Mouse (Mus musculus) adrenal gland, adult 2 months (tissue): Measurements from ENCODE around the gene Gmeb1. TPM values are rescaled to one million over a fixed set of nuclear protein-coding genes. Genes with fewer than 3 reads are reported as not detected.
"Not testable (repeated sequence)": the region's sequence is repeated elsewhere in the genome, so short reads cannot be mapped to it uniquely, and the experiment has no call there.

Source experiments
- DNase-seq: peaks from one replicate; pipeline ENCODE4 v3.0.0; 2021
- long read RNA-seq: library from polyadenylated mRNA; stranded (forward); transcript quantifications from one replicate; pipeline ENCODE4 v2.0.0, GENCODE M21; 2021
- polyA plus RNA-seq: library from polyadenylated mRNA; depleted of rRNA; stranded (reverse); fragments of >200 nt; gene quantifications from 2 replicates; pipeline ENCODE4 v1.2.3, GENCODE M21; 2012; rRNA removed
- total RNA-seq, 2 experiments: library from RNA; stranded (reverse); gene quantifications; 2 replicates each; pipeline ENCODE4 v1.2.3; 2021

Gmeb1 gene
- total RNA-seq: 10 to 100 TPM; 16.2 to 19.5 TPM
- 8.5 and 12.2 TPM in 2 replicates for polyA plus RNA-seq
- long read RNA-seq, full-length matches to known transcripts: 1 of 3 reads
- long read RNA-seq, partial matches to known transcripts: 0 of 3 reads
- long read RNA-seq, other reads (novel, unspliced or antisense): 2 of 3 reads

DNA sequence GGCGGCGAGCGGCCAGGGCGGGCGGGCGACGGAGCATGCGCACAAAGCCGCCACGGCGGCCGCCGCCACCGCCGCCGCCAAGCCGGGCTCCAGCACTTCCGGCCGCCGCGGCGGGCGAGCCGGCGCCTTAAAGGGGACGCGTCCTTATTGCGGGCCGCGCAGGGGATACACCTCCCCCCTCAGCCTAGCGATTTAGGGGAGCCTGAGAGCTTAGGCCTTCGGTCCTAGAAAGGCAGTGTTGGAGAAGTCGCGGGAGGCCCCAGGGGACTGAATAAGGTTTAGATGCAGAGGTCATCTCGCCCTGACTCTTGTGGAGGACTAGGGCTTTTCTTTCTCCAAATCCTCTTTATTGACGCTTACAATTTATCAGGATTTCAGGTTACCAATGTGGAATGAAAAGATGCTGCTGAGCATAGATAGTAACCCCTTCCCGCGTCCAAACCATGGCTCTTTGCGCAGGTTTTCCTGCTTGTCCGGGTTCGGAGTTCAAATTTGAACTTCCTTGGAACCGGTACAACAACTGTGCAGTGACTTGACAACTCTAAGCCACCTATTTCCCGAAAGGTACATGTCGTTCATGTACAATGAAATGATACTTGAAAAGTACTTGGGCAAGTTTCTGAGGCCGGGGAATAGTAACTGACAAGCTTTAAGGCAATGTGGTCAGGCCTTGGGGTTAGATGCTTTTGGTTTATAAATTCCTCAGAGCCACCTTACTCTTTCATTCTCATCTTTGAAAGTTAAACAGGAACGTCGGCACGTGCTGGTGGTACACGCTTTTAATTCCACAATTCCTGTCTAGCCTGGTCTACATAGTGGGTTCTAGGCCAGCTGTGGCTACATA, at the start of gene Gmeb1:
TSS of gene Gmeb1 (minus strand) at position 89 of the 844 bp plus-strand sequence.
- DNase-seq: peak; percentile 88

GRCm38 (mm10) chr4:132309849-132310472, 48.6 kb upstream of the Gmeb1 start:
- DNase-seq: peak; percentile 57

DNA sequence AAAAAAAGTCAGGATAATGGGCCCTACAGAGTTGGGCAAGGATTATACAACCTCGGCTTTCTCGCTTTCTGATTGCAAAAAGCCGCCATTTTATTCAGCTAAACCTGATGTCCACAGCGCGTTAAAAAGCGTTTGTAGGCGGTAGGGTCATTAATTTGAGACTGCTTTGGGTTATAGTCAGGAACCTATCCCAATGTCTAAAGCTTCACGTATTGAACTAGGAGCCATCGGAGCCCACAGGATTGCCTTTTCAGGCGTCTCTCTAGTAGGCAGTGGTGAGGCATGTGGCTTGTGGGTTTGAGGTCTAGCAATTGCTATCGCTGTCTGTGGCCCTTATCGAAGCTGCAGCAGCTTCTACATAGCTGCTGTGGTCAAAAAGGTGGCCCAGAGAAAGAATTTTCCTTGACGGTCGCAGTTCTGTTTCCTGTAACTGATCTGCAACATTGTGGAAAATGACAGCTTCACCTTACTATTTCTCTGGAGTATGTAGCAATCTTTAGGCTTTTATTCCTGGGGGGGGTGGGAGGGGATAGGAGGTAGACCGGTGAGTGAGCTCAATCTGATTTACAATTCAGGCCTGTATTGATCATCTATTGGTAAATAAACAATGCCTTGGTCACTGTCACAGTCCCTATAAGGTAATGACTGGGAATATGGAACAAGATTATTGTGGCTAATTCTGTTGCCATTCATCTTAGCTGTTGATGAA, 47.9 kb upstream of the Gmeb1 start:
- peak; percentile 30 for DNase-seq

GRCm38 (mm10) chr4:132308437-132309139, 47.2 kb upstream of the Gmeb1 start:
- peak; percentile 93 for DNase-seq

DNA sequence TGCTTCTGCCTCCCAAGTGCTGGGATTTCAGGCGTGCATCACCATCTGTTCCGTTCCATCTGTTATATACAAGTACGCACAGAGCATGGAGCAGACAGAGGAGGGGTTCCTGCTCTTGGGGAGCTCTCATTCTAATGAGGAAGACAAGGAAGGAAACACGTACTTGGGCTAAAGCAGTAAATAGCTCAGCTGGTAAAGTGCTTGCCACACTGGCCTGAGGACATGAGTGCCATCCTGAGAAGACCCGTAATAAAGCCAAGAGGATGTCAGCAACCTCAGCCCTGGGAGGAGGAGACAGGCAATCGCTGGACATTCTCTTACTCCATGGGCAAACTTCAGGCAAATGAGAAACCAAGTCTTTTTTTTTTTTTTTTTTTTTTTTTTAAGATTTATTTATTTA, 44.6 kb upstream of the Gmeb1 start:
- DNase-seq: no peak

DNA sequence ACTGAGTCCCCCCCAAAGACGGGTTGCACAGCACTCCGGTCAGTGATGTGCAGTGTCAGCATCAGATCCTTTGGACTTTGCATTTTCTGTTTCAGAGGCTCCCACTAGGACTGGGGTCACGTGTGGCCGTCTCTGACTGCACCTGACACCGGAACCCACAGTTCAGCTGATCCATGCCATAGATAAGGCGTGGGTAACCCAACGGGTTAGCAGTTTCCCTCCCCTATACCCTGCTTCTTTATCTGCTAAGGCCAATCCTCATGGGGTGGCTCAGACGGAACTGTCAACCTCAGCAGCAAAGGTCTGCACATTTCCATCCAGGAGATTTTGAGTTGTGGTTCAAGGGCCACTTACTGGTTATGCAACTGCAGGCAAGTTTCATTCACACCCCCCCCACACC, 43.9 kb upstream of the Gmeb1 start:
- DNase-seq: no peak

- not testable (repeated sequence) for DNase-seq
Observed at GRCm38 (mm10) chr4:132303484-132303883, 42.1 kb upstream of the Gmeb1 start.

DNA sequence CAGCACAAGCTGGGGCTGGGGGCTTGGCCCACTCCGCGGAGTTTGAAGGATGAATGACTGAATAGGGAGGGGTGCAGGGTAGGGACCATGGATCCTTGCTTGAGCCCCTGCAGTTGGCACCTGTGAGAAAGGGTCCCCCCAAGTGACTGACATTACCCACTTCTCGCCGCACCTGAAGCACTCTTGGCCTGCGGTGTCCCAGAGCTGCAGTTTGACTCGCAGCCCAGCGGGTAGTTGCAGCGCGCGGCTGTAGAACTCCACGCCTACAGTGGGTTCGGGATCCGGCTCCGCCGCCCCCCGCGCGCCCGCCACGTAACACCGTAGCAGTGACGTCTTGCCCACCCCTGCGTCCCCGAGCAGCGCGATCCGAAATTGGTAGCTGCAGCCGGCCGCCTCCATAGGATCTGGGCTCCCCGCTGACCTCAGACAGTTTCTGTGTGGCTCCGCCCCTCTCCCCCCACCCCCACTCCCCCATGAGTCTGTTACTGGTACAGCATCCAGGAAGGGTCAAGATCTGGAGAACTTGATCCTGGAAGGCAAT, 41.6 kb upstream of the Gmeb1 start, which contains the start of gene Rab42:
TSS of gene Rab42 (minus strand) at position 447 of the 541 bp plus-strand sequence.
- DNase-seq: peak; percentile 66

DNA sequence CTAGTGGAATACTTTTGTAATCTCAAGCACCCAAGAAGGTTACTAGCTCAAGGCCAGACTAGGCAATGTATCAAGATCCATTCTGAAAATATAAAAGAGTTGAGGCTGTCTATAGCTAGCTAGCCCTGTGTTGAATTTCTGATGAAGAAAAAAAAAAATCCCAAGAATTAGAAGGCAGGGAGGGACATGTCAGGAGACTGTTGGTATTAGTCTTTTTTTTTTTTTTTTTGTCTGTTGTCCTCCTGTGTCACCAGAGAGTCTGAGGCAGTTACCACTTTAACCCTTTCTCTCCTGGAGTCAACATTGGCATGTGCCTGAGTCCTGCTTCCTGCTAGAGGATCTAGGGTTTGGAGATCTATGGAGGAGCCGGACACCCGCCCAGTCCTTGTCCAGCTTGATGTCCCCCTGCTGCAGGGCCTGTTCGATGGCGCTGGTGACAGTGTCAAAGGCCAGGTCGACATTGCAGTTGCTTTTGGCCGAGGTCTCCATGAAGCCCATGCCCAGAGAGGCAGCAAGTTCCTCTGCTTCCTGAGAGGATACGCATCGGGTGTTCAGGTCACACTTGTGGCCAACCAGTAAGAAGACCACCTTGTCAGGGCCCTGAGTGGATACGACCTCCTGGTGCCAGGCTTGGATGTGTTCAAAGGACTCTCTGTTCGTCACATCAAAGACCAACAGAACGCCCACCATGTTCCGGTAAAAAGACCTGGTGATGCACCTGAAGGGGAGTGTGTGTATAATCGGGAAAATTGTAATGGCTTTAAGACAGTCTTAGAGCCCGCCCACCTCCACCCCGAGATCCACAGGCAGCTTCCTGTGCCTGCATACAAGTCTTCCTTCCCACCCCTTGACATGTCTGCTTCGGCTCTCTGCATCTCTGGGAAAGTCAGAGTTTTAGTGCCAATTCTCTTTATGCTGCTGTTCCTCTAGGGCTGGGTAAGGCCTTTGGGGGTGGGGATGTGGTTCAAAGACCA, 40.9 kb upstream of the Gmeb1 start:
- no peak for DNase-seq

DNA sequence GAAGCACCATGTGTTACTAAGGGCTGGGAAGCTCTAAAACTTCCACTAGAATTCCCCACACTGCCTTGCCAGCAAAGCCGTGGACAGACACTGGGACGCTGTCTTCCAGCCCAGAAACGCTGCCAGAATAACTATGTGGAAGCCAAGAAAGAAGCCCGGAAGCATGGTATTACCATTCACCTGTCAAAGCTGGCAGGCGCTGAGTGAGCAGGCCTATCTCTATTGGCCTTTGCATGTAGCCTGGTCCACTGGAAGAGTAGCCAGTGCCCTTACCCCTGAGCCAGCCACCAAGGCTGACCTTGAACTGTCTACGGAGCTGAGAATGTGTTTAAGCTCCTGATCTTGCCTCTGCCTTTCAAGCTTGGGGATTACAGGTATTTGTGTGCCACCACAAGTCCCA, 40.1 kb upstream of the Gmeb1 start:
- peak; percentile 57 for DNase-seq

GRCm38 (mm10) chr4:132299849-132300248, 38.4 kb upstream of the Gmeb1 start:
- DNase-seq: no peak

DNA sequence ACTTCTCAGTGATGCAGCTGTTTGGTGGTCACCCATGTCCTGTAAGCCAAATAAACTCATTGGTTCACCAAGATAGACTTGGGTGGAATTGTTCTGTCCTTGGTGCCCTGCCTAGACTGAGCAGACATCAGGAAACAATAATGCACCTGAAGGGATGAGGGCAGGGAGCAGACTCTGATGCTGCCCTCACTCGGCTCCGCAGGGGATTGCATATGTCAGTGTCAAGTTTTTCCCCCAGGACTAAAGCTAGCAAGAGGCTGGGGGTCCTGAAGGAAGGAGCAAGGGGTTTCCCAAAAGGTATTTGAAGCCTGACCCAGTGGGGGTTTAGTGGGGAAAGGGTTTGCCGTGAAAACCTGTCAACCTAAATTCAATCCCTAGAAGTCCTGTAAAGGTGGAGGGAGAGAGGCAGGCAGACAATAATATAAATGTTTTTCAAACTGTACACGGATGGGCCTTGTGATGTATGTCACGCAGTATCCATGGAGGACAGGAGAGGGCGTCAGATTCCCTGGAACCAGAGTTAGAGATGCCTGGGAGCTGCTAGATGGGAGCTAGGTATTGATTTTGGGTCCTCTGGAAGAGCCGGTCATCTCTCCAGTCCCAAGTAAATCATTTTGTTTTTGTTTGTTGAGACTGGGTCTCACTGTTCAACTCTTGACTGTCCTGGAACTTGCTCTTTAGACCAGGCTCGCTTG, 34.4 kb upstream of the Gmeb1 start:
- DNase-seq: no peak

DNA sequence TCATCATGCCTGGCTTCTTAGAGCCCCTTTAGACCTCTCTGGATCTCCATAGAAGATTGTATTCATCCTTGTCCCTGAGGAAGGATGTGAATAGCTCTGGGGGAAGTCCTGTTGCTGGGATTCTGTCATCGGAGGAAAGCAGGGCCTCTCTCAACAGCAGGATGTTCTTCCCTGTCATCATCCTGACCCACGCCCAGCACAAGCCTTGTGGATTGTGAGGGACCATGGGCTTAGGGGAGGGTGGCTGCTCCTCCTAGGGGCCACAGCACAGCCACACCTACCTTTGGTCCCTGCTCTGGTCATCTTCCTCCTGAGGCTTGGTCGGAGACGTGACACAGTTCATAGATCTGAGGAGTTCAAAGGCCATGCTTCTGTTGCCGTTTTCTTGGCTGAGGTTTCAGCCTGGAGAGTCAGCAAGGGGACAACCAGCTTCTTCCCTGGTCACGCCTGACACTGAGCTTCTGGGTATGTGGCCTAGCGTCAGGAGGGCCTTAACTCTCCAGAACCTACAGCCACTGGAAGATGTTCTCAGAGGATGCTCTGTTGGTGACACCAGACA, 32.4 kb upstream of the Gmeb1 start:
- no peak for DNase-seq

- DNase-seq: peak; percentile 53
Observed at GRCm38 (mm10) chr4:132292988-132293387, 31.6 kb upstream of the Gmeb1 start.

GRCm38 (mm10) chr4:132291624-132292335, 30.4 kb upstream of the Gmeb1 start:
- no peak for DNase-seq

GRCm38 (mm10) chr4:132291056-132291455, 29.7 kb upstream of the Gmeb1 start:
- DNase-seq: no peak

- not testable (repeated sequence) for DNase-seq
Observed at GRCm38 (mm10) chr4:132288840-132289239, 27.4 kb upstream of the Gmeb1 start.

DNA sequence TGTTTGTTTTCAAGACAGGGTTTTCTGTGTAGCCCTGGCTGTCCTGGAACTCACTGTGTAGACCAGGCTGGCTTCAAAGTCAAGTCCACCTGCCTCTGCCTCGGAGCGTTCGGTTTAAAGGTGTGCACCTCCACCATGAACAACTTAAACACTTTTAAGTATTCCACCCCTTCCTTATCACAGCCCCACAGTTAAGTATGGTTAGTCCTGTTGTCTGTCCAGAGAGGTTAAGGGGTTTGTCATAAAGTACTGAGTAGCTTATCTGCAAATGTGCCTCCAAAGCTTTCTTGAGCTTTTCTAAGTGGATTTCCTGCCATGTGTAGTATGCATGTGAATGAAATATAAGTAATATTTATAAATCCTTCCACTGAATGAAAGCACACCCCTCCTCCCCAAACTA, 14.5 kb upstream of the Gmeb1 start:
- no peak for DNase-seq
